Mouse (Mus musculus) heart, embryonic 15.5 days (tissue): ENCODE measurements around the gene Bcap31. TPM values are rescaled to one million over a fixed set of nuclear protein-coding genes. Genes with fewer than 3 reads are reported as not detected.
A peak's percentile ranks its signal among the peaks of the same experiment; 100 is the strongest.

Source experiments
- ATAC-seq: fragments of 200-750 bp; cut with Nextera tagmentation; replicated peaks from 2 replicates; pipeline ENCODE4 v1.8.0; 2017; ENCODE audit warnings: low read depth, moderate TSS enrichment; ENCODE audit not compliant: insufficient number of reproducible peaks, insufficient read depth, low FRiP score
- H3K27ac ChIP-seq: fragments of 300-500 bp; sonication (generic); 2 replicates; pipeline ENCODE4 v1.5.1; 2015; ENCODE audit warnings: mild to moderate bottlenecking, inconsistent platforms
- H3K27me3 ChIP-seq: fragments of 300-500 bp; sonication (generic); 2 replicates; pipeline ENCODE4 v1.6.1; 2015; ENCODE audit warnings: inconsistent platforms
- H3K36me3 ChIP-seq: fragments of 300-500 bp; sonication (generic); 2 replicates; pipeline ENCODE4 v1.6.1; 2015; ENCODE audit warnings: mild to moderate bottlenecking, inconsistent platforms
- H3K4me1 ChIP-seq: fragments of 300-500 bp; sonication (generic); replicated peaks from 2 replicates; pipeline ENCODE4 v1.6.1; 2015; ENCODE audit warnings: inconsistent platforms
- H3K4me2 ChIP-seq: fragments of 300-500 bp; sonication (generic); 2 replicates; pipeline ENCODE4 v1.6.1; 2015; ENCODE audit warnings: inconsistent platforms, mild to moderate bottlenecking, moderate library complexity
- H3K4me3 ChIP-seq: fragments of 300-500 bp; sonication (generic); 2 replicates; pipeline ENCODE4 v1.5.1; 2015; ENCODE audit warnings: mild to moderate bottlenecking, inconsistent platforms
- H3K9ac ChIP-seq: fragments of 300-500 bp; sonication (generic); 2 replicates; pipeline ENCODE4 v1.6.1; 2015; ENCODE audit warnings: mild to moderate bottlenecking, inconsistent platforms
- H3K9me3 ChIP-seq: fragments of 300-500 bp; sonication (generic); replicated peaks from 2 replicates; pipeline ENCODE4 v1.6.1; 2016; ENCODE audit warnings: inconsistent platforms
- WGBS: fragments of 180-500 bp; shearing (Covaris S2); methylation state at CpG from one replicate; pipeline ENCODE4 v1.1.7; 2015; ENCODE audit warnings: mixed read lengths; 5-methylcytosine and 5-hydroxymethylcytosine counted together
- polyA plus RNA-seq: library from polyadenylated mRNA; unstranded; fragments of >200 nt; fragmentation: Nextera tagmentation; extraction: Ambion mirVana; gene quantifications from 2 replicates; pipeline ENCODE4 v1.2.1, GENCODE M21; 2015

Gene Bcap31
- polyA plus RNA-seq, 1 experiment from 2014 or later, result 163 TPM

GRCm38 (mm10) chrX:73718686-73719362 is 2.8 kb upstream of the Bcap31 start:
- Histone ChIP-seq H3K36me3 (no peaks in the 10 kb centered on the region), H3K27ac (peak overlapping the region; percentile 60), H3K9ac (no peak overlapping the region), H3K9me3 (no peaks in the 10 kb centered on the region), H3K4me3 (peak overlapping the region; percentile 10; the same call in 1 of the 2 replicates), H3K4me1 (peaks cover 37% of the 10 kb centered on the region), H3K4me2 (peak overlapping the region; percentile 73), H3K27me3 (no peaks in the 10 kb centered on the region)
- WGBS, result 36% methylated on average over 5 of the region's 5 CpGs
- no peak for ATAC-seq

- WGBS, result 38% methylated on average over 3 of the region's 3 CpGs
- no peaks in the 10 kb centered on the region; the same call in 1 of the 2 replicates for H3K36me3 ChIP-seq
- no peaks in the 10 kb centered on the region for H3K9me3 ChIP-seq
- no peak for ATAC-seq
- no peaks in the 10 kb centered on the region for H3K27me3 ChIP-seq
- peak overlapping the region; percentile 60 for H3K27ac ChIP-seq
- H3K9ac ChIP-seq, result no peak overlapping the region
- peaks cover 37% of the 10 kb centered on the region for H3K4me1 ChIP-seq
- H3K4me2 ChIP-seq, result peak overlapping the region; percentile 73
- H3K4me3 ChIP-seq, result peak overlapping the region; percentile 10; the same call in 1 of the 2 replicates
Observed at GRCm38 (mm10) chrX:73718271-73718670, 2.3 kb upstream of the Bcap31 start.

- Histone ChIP-seq H3K27me3 (no peaks in the 10 kb centered on the region), H3K9me3 (no peaks in the 10 kb centered on the region)
- WGBS, result 73% methylated on average over 11 of the region's 11 CpGs
Observed at GRCm38 (mm10) chrX:73717667-73718066, 1.7 kb upstream of the Bcap31 start.

GRCm38 (mm10) chrX:73716709-73717545 is 952 bp upstream of the Bcap31 start:
- Histone ChIP-seq H3K4me1 (peaks cover 37% of the 10 kb centered on the region), H3K4me2 (peak overlapping the region; percentile 73), H3K27ac (peak overlapping the region; percentile 87), H3K4me3 (peak overlapping the region; percentile 59), H3K36me3 (peaks cover 6% of the 10 kb centered on the region; the same call in 1 of the 2 replicates), H3K9ac (peak overlapping the region; percentile 56), H3K27me3 (no peaks in the 10 kb centered on the region), H3K9me3 (no peaks in the 10 kb centered on the region)
- peak; percentile 8 for ATAC-seq
- WGBS, result 32% methylated on average over 30 of the region's 30 CpGs

More at GRCm38 (mm10) chrX:73717667-73718066, 1.7 kb upstream of the Bcap31 start:
- Histone ChIP-seq H3K4me2 (peak overlapping the region; percentile 73), H3K27ac (peak overlapping the region; percentile 34; the same call in 1 of the 2 replicates), H3K9ac (peak overlapping the region; percentile 56; the same call in 1 of the 2 replicates), H3K36me3 (no peaks in the 10 kb centered on the region; the same call in 1 of the 2 replicates), H3K4me3 (peak overlapping the region; percentile 59), H3K4me1 (peaks cover 37% of the 10 kb centered on the region)
- ATAC-seq, result no peak

- Histone ChIP-seq H3K27me3 (no peaks in the 10 kb centered on the region), H3K4me3 (peak overlapping the region; percentile 59), H3K9me3 (no peaks in the 10 kb centered on the region), H3K9ac (peak overlapping the region; percentile 60), H3K4me1 (peaks cover 37% of the 10 kb centered on the region), H3K4me2 (peak overlapping the region; percentile 73), H3K27ac (peak overlapping the region; percentile 87), H3K36me3 (peaks cover 6% of the 10 kb centered on the region; the same call in 1 of the 2 replicates)
- peak; percentile 32; the same call in 1 of the 2 replicates for ATAC-seq
- WGBS, result 13% methylated on average over 21 of the region's 21 CpGs
Observed at GRCm38 (mm10) chrX:73715476-73716108, 383 bp downstream of the Bcap31 start.

- 63% methylated on average over 1 of the region's 1 CpGs for WGBS
Observed at GRCm38 (mm10) chrX:73700472-73700871, 15.5 kb downstream of the Bcap31 start.

GRCm38 (mm10) chrX:73690917-73691629 is 24.9 kb downstream of the Bcap31 start:
- H3K27ac ChIP-seq, result 0 out of 2 replicates have a peak overlapping the region, but pooled peaks have one; percentile 24
- no peak overlapping the region for H3K4me2 ChIP-seq
- no peak overlapping the region for H3K9ac ChIP-seq
- no peaks in the 10 kb centered on the region; the same call in 1 of the 2 replicates for H3K4me1 ChIP-seq
- WGBS, result 55% methylated on average over 5 of the region's 5 CpGs
- H3K27me3 ChIP-seq, result no peaks in the 10 kb centered on the region
- no peak overlapping the region for H3K4me3 ChIP-seq
- 0 out of 2 replicates have a peak, but pooled peaks have one; percentile 43 for ATAC-seq
- peaks cover 18% of the 10 kb centered on the region for H3K36me3 ChIP-seq
- H3K9me3 ChIP-seq, result no peaks in the 10 kb centered on the region

More at GRCm38 (mm10) chrX:73700472-73700871, 15.5 kb downstream of the Bcap31 start:
- H3K4me1 ChIP-seq, result no peaks in the 10 kb centered on the region
- no peaks in the 10 kb centered on the region for H3K27me3 ChIP-seq
- H3K36me3 ChIP-seq, result peaks cover 10% of the 10 kb centered on the region; the same call in 1 of the 2 replicates
- no peaks in the 10 kb centered on the region for H3K9me3 ChIP-seq
- H3K9ac ChIP-seq, result no peak overlapping the region
- H3K4me3 ChIP-seq, result no peak overlapping the region
- no peak for ATAC-seq
- no peak overlapping the region for H3K4me2 ChIP-seq
- no peak overlapping the region for H3K27ac ChIP-seq

- Histone ChIP-seq H3K36me3 (peaks cover 28% of the 10 kb centered on the region), H3K4me1 (peaks cover 2% of the 10 kb centered on the region; the same call in 1 of the 2 replicates), H3K9me3 (no peaks in the 10 kb centered on the region), H3K4me2 (no peak overlapping the region), H3K4me3 (no peak overlapping the region), H3K27me3 (no peaks in the 10 kb centered on the region), H3K27ac (peak overlapping the region; percentile 79), H3K9ac (no peak overlapping the region)
- WGBS, result 52% methylated on average over 3 of the region's 3 CpGs
- ATAC-seq, result peak; percentile 72; the same call in 1 of the 2 replicates
Observed at GRCm38 (mm10) chrX:73685629-73686028, 30.3 kb downstream of the Bcap31 start.

- peak overlapping the region; percentile 79 for H3K27ac ChIP-seq
- H3K4me2 ChIP-seq, result no peak overlapping the region
- peaks cover 32% of the 10 kb centered on the region for H3K36me3 ChIP-seq
- H3K4me3 ChIP-seq, result no peak overlapping the region
- H3K9ac ChIP-seq, result no peak overlapping the region
- ATAC-seq, result no peak
- H3K9me3 ChIP-seq, result no peaks in the 10 kb centered on the region
- H3K4me1 ChIP-seq, result peaks cover 2% of the 10 kb centered on the region; the same call in 1 of the 2 replicates
- no peaks in the 10 kb centered on the region for H3K27me3 ChIP-seq
Observed at GRCm38 (mm10) chrX:73684978-73685377, 31.0 kb downstream of the Bcap31 start.

- Histone ChIP-seq H3K27ac (no peak overlapping the region), H3K4me3 (no peak overlapping the region), H3K9me3 (no peaks in the 10 kb centered on the region), H3K36me3 (peaks cover 32% of the 10 kb centered on the region), H3K9ac (no peak overlapping the region), H3K27me3 (no peaks in the 10 kb centered on the region), H3K4me1 (peaks cover 2% of the 10 kb centered on the region; the same call in 1 of the 2 replicates), H3K4me2 (no peak overlapping the region)
- no peak for ATAC-seq
- 84% methylated on average over 2 of the region's 2 CpGs for WGBS
Observed at GRCm38 (mm10) chrX:73684156-73684555, 31.8 kb downstream of the Bcap31 start.
